In genomic region chr14:64590611-64591010, GRCm38 (mm10) we compare ENCODE assay signal across 8 mouse cellular contexts.
A peak's percentile ranks its signal among the peaks of the same experiment; 100 is the strongest.
DNase-seq lines count a peak whose midpoint lies in the region; ATAC-seq lines count a peak whose summit lies in the region.

No protein-coding gene starts in this region.

- ATAC-seq in heart, embryonic 12.5 days (ENCODE audit: insufficient number of reproducible peaks, low FRiP score), result no peak
- ATAC-seq in forebrain, embryonic 15.5 days (replicated peaks), result no peak
- no peak for ATAC-seq in midbrain, embryonic 13.5 days

- H3K4me1 ChIP-seq in heart, embryonic 12.5 days (replicated peaks), result peaks cover 34% of the 10 kb centered on the region
- H3K4me1 ChIP-seq in forebrain, embryonic 15.5 days, result peaks cover 49% of the 10 kb centered on the region
- H3K4me1 ChIP-seq in midbrain, embryonic 13.5 days (replicated peaks), result peaks cover 57% of the 10 kb centered on the region

- no peaks in the 10 kb centered on the region for H3K36me3 ChIP-seq in heart, embryonic 12.5 days
- 0 out of 2 replicates have a peak, but pooled peaks cover 4% of the 10 kb centered on the region for H3K36me3 ChIP-seq in forebrain, embryonic 15.5 days
- peaks cover 29% of the 10 kb centered on the region for H3K36me3 ChIP-seq in midbrain, embryonic 13.5 days

- no peak overlapping the region for H3K27ac ChIP-seq in heart, embryonic 12.5 days (ENCODE audit: poor library complexity, severe bottlenecking)
- peak overlapping the region; percentile 99 for H3K27ac ChIP-seq in forebrain, embryonic 15.5 days (replicated peaks)
- H3K27ac ChIP-seq in midbrain, embryonic 13.5 days, result peak overlapping the region; percentile 100

- no peaks in the 10 kb centered on the region for H3K9me3 ChIP-seq in heart, embryonic 12.5 days (replicated peaks)
- H3K9me3 ChIP-seq in forebrain, embryonic 15.5 days, result no peaks in the 10 kb centered on the region
- no peaks in the 10 kb centered on the region for H3K9me3 ChIP-seq in midbrain, embryonic 13.5 days

- peak overlapping the region; percentile 73 for H3K4me2 ChIP-seq in heart, embryonic 12.5 days
- peak overlapping the region; percentile 95 for H3K4me2 ChIP-seq in forebrain, embryonic 15.5 days (replicated peaks)
- H3K4me2 ChIP-seq in midbrain, embryonic 13.5 days (replicated peaks), result peak overlapping the region; percentile 98

- DNase-seq in heart, postnatal 10 days, result no peak
- DNase-seq in brain, adult 2 months (ENCODE audit: low read depth, low spot score), result peak; percentile 49
- no peak for DNase-seq in ovary, adult 18-20 months (ENCODE audit: low spot score)
- DNase-seq in right cerebral cortex, adult 2 months (ENCODE audit: low spot score in 2 of 2), result no peak
- no peak for DNase-seq in lung, postnatal 4 days

- peak overlapping the region; percentile 41 for H3K4me3 ChIP-seq in heart, embryonic 12.5 days
- peak overlapping the region; percentile 59 for H3K4me3 ChIP-seq in forebrain, embryonic 15.5 days
- peak overlapping the region; percentile 91 for H3K4me3 ChIP-seq in midbrain, embryonic 13.5 days (replicated peaks)

- peaks cover 97% of the 10 kb centered on the region for H3K27me3 ChIP-seq in heart, embryonic 12.5 days (replicated peaks)
- no peaks in the 10 kb centered on the region for H3K27me3 ChIP-seq in forebrain, embryonic 15.5 days
- H3K27me3 ChIP-seq in midbrain, embryonic 13.5 days, result no peaks in the 10 kb centered on the region

- intact Hi-C loops in heart, postnatal 10 days (cut with DNase I), result no loop called here

- no peak overlapping the region for H3K9ac ChIP-seq in heart, embryonic 12.5 days
- peak overlapping the region; percentile 85 for H3K9ac ChIP-seq in forebrain, embryonic 15.5 days (replicated peaks)
- peak overlapping the region; percentile 100 for H3K9ac ChIP-seq in midbrain, embryonic 13.5 days (replicated peaks)

- WGBS in heart, embryonic 12.5 days, result under 1% methylated on average over 15 of the region's 15 CpGs
- WGBS in forebrain, embryonic 15.5 days, result 2% methylated on average over 15 of the region's 15 CpGs
- WGBS in midbrain, embryonic 13.5 days, result under 1% methylated on average over 15 of the region's 15 CpGs

Comparison
In these comparisons a context has a peak if more than half of its experiments do, and no peak if none do; other contexts are left out.
1. H3K4me3 ChIP-seq: peak in every context shown above with its lines; median percentile 91 in midbrain, embryonic 13.5 days; 59 in forebrain, embryonic 15.5 days; 41 in heart, embryonic 12.5 days.